Mouse (Mus musculus): ENCODE data around the gene Gm11563. TPM values are rescaled to one million over a fixed set of nuclear protein-coding genes. Genes with fewer than 3 reads are reported as not detected.
"Not testable (repeated sequence)": the region's sequence is repeated elsewhere in the genome, so short reads cannot be mapped to it uniquely, and the experiment has no call there.

Gm11563 gene
- polyA plus RNA-seq, 1 experiment: not detected

DNA sequence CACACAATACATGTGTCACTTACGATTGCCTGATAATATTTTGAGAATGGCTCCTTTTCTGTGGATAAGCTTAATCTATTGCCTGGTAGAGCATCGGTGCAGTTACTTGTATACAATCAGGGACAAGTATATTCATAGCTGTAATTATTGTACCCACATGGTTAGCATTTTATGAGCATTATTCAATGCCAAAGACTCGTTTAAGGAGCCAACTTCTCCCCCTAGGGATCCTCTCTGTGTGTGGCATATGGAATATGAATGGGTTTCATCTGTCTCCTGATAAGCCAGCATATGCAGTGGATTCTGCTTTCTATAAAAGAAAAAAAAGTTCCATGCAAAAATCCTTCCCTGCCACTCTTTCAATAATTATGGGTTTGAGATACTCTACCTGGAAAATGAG, 14.4 kb downstream of the Gm11563 start:
- Histone ChIP-seq H3K4me3 (ENCODE audit: insufficient read depth, low read length) (no peak overlapping the region), H3K27ac (ENCODE audit: insufficient read depth, low read length) (no peak overlapping the region), H3K4me1 (ENCODE audit: control insufficient read depth, insufficient read depth, low read length) (no peaks in the 10 kb centered on the region)
- TF ChIP-seq POLR2A (IDR thresholded peaks at IDR 0.05; ENCODE audit: extremely low read depth, insufficient read depth, low read length) (no peak), CTCF (IDR thresholded peaks at IDR 0.05; ENCODE audit: extremely low read depth, insufficient read depth, low read length) (no peak)

DNA sequence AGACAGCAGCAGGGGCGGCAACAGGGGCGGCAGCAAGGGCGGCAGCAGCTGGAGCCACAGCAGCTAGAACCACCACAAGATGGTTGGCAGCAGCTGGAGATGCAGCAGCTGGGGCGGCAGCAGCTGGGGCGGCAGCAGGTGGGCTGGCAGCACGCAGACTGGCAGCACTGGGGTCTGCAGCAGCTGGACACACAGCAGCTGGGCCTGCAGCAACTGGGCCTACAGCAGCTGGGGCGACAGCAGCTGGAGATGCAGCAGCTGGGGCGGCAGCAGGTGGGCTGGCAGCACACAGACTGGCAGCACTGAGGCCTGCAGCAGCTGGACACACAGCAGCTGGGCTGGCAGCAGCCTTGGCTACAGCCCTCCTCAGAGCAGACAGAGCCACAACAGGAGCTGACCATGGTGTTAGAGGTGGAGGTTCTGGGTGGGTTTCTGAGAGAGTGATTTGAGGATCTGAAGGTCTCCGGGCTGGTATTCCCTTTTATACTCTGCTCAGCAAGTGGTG, 15.1 kb downstream of the Gm11563 start, which contains the start of gene Krtap4-7:
TSS of gene Krtap4-7 (minus strand) at position 455 of the 505 bp plus-strand sequence.
- not testable (repeated sequence) for H3K4me3 ChIP-seq (ENCODE audit: insufficient read depth, low read length); H3K4me1 ChIP-seq (ENCODE audit: control insufficient read depth, insufficient read depth, low read length); H3K27ac ChIP-seq (ENCODE audit: insufficient read depth, low read length)

DNA sequence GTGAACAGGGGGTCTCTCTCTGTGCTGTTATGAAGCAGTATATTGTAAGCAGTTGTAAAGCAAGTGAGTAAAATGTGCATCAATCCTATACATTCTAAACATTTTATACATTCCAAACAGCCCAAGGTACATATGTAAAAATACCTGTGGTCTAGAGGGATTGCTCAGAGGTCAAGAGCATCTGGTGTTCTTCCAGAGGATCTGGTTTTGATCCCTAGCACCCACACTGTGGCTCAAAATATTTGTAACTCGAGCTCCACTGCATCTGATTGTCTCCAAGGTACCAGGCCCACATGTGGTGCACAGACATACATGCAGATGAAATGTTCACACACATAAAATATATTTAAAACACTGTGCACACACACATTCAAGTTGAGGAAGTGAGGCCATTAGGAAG, 17.8 kb downstream of the Gm11563 start:
- Histone ChIP-seq H3K4me3 (ENCODE audit: insufficient read depth, low read length) (no peak overlapping the region), H3K4me1 (ENCODE audit: control insufficient read depth, insufficient read depth, low read length) (peaks cover 2% of the 10 kb centered on the region; the same call in 1 of the 2 replicates), H3K27ac (ENCODE audit: insufficient read depth, low read length) (no peak overlapping the region)

DNA sequence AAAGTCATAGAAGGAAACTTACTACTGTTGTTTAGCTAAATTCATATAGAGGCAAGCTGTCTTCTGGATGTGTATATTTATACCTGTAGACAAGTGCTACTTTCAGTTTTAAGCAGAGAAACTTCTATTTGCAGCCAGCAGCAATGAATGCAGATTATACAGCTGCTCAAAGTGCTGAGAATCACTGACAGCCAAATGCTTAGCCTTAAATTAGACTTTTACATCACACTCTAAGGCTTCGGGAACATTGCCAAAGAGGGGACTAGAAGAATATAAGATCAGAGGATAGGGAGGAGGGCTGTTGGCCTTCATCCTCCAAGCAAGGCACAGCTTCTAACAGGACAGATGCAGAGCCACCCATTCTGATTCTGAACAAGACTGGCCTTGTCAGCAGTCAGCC, 21.7 kb downstream of the Gm11563 start:
- TF ChIP-seq CTCF (IDR thresholded peaks at IDR 0.05; ENCODE audit: extremely low read depth, insufficient read depth, low read length): no peak
- no peak for TF ChIP-seq POLR2A (IDR thresholded peaks at IDR 0.05; ENCODE audit: extremely low read depth, insufficient read depth, low read length)
- Histone ChIP-seq H3K27ac (ENCODE audit: insufficient read depth, low read length) (no peak overlapping the region), H3K4me3 (ENCODE audit: insufficient read depth, low read length) (no peak overlapping the region), H3K4me1 (ENCODE audit: control insufficient read depth, insufficient read depth, low read length) (peaks cover 2% of the 10 kb centered on the region; the same call in 1 of the 2 replicates)

More for the DNA sequence above, 17.8 kb downstream of the Gm11563 start:
- TF ChIP-seq POLR2A (IDR thresholded peaks at IDR 0.05; ENCODE audit: extremely low read depth, insufficient read depth, low read length): no peak

DNA sequence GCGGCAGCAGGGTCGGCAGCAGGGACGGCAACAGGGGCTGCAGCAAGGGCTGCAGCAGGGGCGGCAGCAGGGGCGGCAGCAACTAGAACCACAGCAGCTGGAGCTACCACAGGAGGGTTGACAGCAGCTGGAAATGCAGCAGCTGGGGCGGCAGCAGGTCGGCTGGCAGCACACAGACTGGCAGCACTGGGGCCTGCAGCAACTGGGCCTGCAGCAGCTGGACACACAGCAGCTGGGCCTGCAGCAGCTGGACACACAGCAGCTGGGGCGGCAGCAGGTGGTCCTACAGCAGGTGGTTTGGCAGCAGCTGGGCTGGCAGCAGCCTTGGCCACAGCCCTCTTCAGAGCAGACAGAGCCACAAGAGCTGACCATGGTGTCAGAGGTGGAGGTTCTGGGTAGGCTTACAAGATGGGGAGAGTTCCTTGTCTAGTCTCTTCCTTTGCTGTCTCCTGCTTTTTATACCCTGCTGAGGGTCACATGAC, 24.1 kb downstream of the Gm11563 start, which contains the start of gene Krtap4-2:
TSS of gene Krtap4-2 (minus strand) at position 432 of the 482 bp plus-strand sequence.
- Histone ChIP-seq H3K27ac (ENCODE audit: insufficient read depth, low read length) (no peak within 1 kb of the TSS), H3K4me1 (ENCODE audit: control insufficient read depth, insufficient read depth, low read length) (peaks cover 2% of the 10 kb centered on the region; the same call in 1 of the 2 replicates), H3K4me3 (ENCODE audit: insufficient read depth, low read length) (no peak within 1 kb of the TSS)
- no peak for TF ChIP-seq POLR2A (IDR thresholded peaks at IDR 0.05; ENCODE audit: extremely low read depth, insufficient read depth, low read length)
- no peak for TF ChIP-seq CTCF (IDR thresholded peaks at IDR 0.05; ENCODE audit: extremely low read depth, insufficient read depth, low read length)

DNA sequence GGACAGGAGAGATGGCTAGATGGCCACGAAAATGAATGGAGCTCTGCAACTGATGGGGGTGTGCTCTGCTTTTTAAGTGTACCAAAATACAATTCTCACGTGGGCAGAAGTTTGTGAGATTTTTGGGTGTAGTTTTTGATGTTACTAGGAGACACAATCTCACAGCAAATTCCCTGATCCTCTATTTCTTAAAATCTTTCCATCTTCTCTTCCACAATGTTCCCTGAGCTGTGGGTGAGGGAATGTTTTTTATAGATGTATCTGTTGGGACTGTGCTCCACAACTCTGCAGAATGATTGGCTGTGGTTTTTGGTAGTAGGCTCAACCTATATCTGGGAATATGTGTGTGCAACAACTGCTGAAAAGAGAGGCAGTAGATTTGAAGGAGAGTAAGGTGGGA, 25.5 kb downstream of the Gm11563 start:
- H3K27ac ChIP-seq (ENCODE audit: insufficient read depth, low read length): no peak overlapping the region
- TF ChIP-seq CTCF (IDR thresholded peaks at IDR 0.05; ENCODE audit: extremely low read depth, insufficient read depth, low read length): no peak
- TF ChIP-seq POLR2A (IDR thresholded peaks at IDR 0.05; ENCODE audit: extremely low read depth, insufficient read depth, low read length): no peak
- H3K4me3 ChIP-seq (ENCODE audit: insufficient read depth, low read length): no peak overlapping the region
- H3K4me1 ChIP-seq (ENCODE audit: control insufficient read depth, insufficient read depth, low read length): peaks cover 2% of the 10 kb centered on the region; the same call in 1 of the 2 replicates

DNA sequence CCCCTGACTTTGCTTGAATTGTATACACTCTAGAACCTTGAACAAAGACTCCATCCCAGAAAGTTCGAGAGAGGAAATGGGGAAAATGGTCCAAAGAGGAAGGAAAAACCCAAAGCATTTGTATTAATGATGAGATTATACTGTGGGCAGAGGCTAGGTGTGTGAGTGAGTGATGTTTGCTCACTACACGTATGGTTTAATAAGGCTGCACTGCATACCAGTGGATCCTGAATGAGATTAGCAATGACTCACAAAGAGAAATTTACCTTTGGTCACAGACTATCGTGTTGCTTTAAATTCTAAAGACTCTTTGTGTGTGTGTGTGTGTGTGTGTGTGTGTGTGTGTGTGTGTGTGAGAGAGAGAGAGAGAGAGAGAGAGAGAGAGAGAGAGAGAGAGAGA, 27.9 kb downstream of the Gm11563 start:
- no peak overlapping the region for H3K4me3 ChIP-seq (ENCODE audit: insufficient read depth, low read length)
- no peak overlapping the region for H3K27ac ChIP-seq (ENCODE audit: insufficient read depth, low read length)
- no peaks in the 10 kb centered on the region for H3K4me1 ChIP-seq (ENCODE audit: control insufficient read depth, insufficient read depth, low read length)
- TF ChIP-seq POLR2A (IDR thresholded peaks at IDR 0.05; ENCODE audit: extremely low read depth, insufficient read depth, low read length) (no peak), CTCF (IDR thresholded peaks at IDR 0.05; ENCODE audit: extremely low read depth, insufficient read depth, low read length) (no peak)

DNA sequence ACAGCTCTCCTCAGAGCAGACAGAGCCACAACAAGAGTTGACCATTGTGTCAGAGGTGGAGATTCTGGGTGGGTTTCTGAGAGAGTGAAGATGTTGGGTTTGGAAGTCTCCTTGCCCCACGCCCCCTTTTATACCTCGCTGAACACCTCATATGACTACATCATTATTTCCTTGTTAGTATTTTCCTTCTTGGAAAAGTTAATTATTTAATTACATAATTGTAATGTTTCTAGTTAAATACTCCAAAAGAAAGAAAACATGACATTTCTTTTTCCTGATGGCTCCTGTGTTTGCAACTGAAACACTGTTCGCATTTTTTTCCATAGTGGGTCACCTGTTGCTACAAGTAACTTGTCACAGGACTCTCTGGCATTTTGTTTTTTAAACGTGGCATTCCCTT, 30.6 kb downstream of the Gm11563 start, which contains the start of gene Krtap4-1:
TSS of gene Krtap4-1 (minus strand) at position 101 of the 400 bp plus-strand sequence.
- H3K27ac ChIP-seq (ENCODE audit: insufficient read depth, low read length): no peak within 1 kb of the TSS
- TF ChIP-seq POLR2A (IDR thresholded peaks at IDR 0.05; ENCODE audit: extremely low read depth, insufficient read depth, low read length) (no peak), CTCF (IDR thresholded peaks at IDR 0.05; ENCODE audit: extremely low read depth, insufficient read depth, low read length) (no peak)
- H3K4me1 ChIP-seq (ENCODE audit: control insufficient read depth, insufficient read depth, low read length): no peaks in the 10 kb centered on the region
- H3K4me3 ChIP-seq (ENCODE audit: insufficient read depth, low read length): no peak within 1 kb of the TSS

DNA sequence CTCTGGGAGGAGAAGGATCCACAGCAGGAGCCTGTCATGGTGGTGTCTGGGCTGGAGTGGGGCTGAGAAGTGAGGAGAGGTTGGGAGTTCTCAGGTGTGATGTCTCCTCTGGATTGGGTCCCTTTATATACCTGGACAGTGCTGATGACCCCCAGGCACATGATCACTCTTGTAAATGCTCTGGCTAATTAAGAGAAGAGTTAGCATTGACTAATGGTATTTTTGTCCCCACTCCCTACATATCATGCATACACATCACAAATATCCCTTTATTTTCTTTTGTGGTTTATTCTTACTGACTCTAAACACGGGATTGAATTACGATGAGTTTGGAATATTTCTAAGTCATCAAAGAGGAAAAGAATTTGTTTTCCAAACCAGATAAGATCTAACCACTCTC, 38.4 kb downstream of the Gm11563 start, which contains the start of gene Gm11562:
TSS of gene Gm11562 (minus strand) at position 101 of the 400 bp plus-strand sequence.
- H3K4me3 ChIP-seq (ENCODE audit: insufficient read depth, low read length): no peak within 1 kb of the TSS
- no peak within 1 kb of the TSS for H3K27ac ChIP-seq (ENCODE audit: insufficient read depth, low read length)
- H3K4me1 ChIP-seq (ENCODE audit: control insufficient read depth, insufficient read depth, low read length): no peaks in the 10 kb centered on the region
- TF ChIP-seq POLR2A (IDR thresholded peaks at IDR 0.05; ENCODE audit: extremely low read depth, insufficient read depth, low read length) (no peak), CTCF (IDR thresholded peaks at IDR 0.05; ENCODE audit: extremely low read depth, insufficient read depth, low read length) (no peak)

DNA sequence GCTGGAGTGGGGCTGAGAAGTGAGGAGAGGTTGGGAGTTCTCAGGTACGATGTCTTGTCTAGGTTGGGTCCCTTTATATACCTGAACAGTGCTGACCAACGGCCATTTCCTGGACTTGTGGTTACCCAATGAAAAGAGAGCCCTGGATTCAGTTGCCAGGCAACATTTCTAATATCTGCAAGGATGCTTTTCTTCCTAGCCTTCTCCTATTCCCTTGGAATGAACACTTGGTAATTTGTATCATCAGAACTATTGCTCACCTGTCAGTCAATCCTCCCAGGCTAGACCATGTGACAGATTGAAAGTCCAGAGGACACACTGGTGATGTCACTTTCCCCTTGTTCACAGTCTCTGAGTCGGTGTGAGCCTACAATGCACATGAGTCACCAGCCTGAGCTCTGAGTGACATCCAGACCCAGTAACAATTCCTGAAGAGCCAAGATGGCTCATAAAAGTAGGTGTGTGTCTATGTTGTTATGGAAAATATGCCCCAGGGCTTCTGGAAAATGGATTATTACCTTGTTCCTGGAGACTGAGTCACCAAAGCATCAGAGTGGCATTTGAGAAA, 43.9 kb downstream of the Gm11563 start, which contains the start of gene Krtap2-4:
TSS of gene Krtap2-4 (minus strand) at position 51 of the 568 bp plus-strand sequence.
- no peak within 1 kb of the TSS for H3K4me3 ChIP-seq (ENCODE audit: insufficient read depth, low read length)
- H3K4me1 ChIP-seq (ENCODE audit: control insufficient read depth, insufficient read depth, low read length): peaks cover 2% of the 10 kb centered on the region; the same call in 1 of the 2 replicates
- TF ChIP-seq CTCF (IDR thresholded peaks at IDR 0.05; ENCODE audit: extremely low read depth, insufficient read depth, low read length) (no peak), POLR2A (IDR thresholded peaks at IDR 0.05; ENCODE audit: extremely low read depth, insufficient read depth, low read length) (no peak)
- H3K27ac ChIP-seq (ENCODE audit: insufficient read depth, low read length): no peak within 1 kb of the TSS

DNA sequence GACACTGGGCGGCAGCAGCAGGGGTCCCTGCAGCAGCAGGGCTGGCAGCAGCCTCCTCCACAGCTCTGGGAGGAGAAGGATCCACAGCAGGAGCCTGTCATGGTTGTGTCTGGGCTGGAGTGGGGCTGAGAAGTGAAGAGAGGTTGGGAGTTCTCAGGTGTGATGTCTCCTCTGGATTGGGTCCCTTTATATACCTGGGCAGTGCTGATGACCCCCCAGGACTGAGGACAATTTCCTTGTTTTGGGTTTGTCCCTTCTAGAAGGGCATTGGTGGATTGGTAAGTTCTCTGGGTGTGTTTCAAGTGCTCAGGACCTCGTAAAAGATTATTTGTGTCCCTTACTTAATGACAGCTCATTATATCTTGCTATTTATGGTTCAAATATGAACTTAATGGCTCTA, 48.7 kb downstream of the Gm11563 start, which contains the start of gene Gm11937:
TSS of gene Gm11937 (minus strand) at position 101 of the 400 bp plus-strand sequence.
- not testable (repeated sequence) for H3K4me3 ChIP-seq (ENCODE audit: insufficient read depth, low read length); H3K4me1 ChIP-seq (ENCODE audit: control insufficient read depth, insufficient read depth, low read length); H3K27ac ChIP-seq (ENCODE audit: insufficient read depth, low read length)
